Mouse (Mus musculus) intestine, embryonic 16.5 days (tissue): ENCODE results near the gene Endov. TPM values are rescaled to one million over a fixed set of nuclear protein-coding genes. Genes with fewer than 3 reads are reported as not detected.

Source experiments
- ATAC-seq: fragments of 200-750 bp; cut with Nextera tagmentation; 2 replicates; pipeline ENCODE4 v1.8.0; 2017; ENCODE audit warnings: moderate TSS enrichment, moderate library complexity
- H3K27ac ChIP-seq: fragments of 300-500 bp; sonication (generic); 2 replicates; pipeline ENCODE4 v1.5.1; 2014; ENCODE audit warnings: mild to moderate bottlenecking, low read length
- H3K27me3 ChIP-seq: fragments of 300-500 bp; sonication (generic); replicated peaks from 2 replicates; pipeline ENCODE4 v1.6.1; 2014; ENCODE audit warnings: low read length, control low read depth, mixed read lengths; ENCODE audit not compliant: control insufficient read depth, insufficient read depth
- H3K36me3 ChIP-seq: fragments of 300-500 bp; sonication (generic); 2 replicates; pipeline ENCODE4 v1.6.1; 2014; ENCODE audit warnings: low read length, control low read depth; ENCODE audit not compliant: control insufficient read depth, insufficient read depth
- H3K4me1 ChIP-seq: fragments of 300-500 bp; sonication (generic); 2 replicates; pipeline ENCODE4 v1.6.1; 2014; ENCODE audit warnings: low read length, control low read depth, mixed read lengths; ENCODE audit not compliant: control insufficient read depth, insufficient read depth
- H3K4me2 ChIP-seq: fragments of 300-500 bp; sonication (generic); 2 replicates; pipeline ENCODE4 v1.6.1; 2014; ENCODE audit warnings: low read depth, low read length, control low read depth
- H3K4me3 ChIP-seq: fragments of 300-500 bp; sonication (generic); 2 replicates; pipeline ENCODE4 v1.5.1; 2014; ENCODE audit warnings: mild to moderate bottlenecking, low read length
- H3K9ac ChIP-seq: fragments of 300-500 bp; sonication (generic); 2 replicates; pipeline ENCODE4 v1.6.1; 2014; ENCODE audit warnings: low read depth, low read length
- H3K9me3 ChIP-seq: fragments of 300-500 bp; sonication (generic); 2 replicates; pipeline ENCODE4 v1.6.1; 2016; ENCODE audit warnings: low read length, control low read depth; ENCODE audit not compliant: control insufficient read depth
- WGBS: fragments of 180-500 bp; shearing (Covaris S2); extraction: QIAGEN DNeasy Blood & Tissue Kit; methylation state at CpG from one replicate; pipeline ENCODE4 v1.1.7; 2014; 5-methylcytosine and 5-hydroxymethylcytosine counted together
- polyA plus RNA-seq: library from polyadenylated mRNA; unstranded; fragments of >200 nt; fragmentation: Nextera tagmentation; extraction: Ambion mirVana; gene quantifications from 2 replicates; pipeline ENCODE4 v1.2.1, GENCODE M21; 2015

Gene Endov
- polyA plus RNA-seq, 1 experiment from 2014 or later: 15.1 TPM

- H3K27ac ChIP-seq: no peak overlapping the region
- no peaks in the 10 kb centered on the region for H3K36me3 ChIP-seq
- 6% methylated on average over 21 of the region's 21 CpGs for WGBS
- peaks cover 7% of the 10 kb centered on the region for H3K27me3 ChIP-seq
- peak overlapping the region; percentile 47 for H3K4me2 ChIP-seq
- no peak overlapping the region for H3K4me3 ChIP-seq
- no peaks in the 10 kb centered on the region for H3K9me3 ChIP-seq
- peaks cover 5% of the 10 kb centered on the region; the same call in 1 of the 2 replicates for H3K4me1 ChIP-seq
- ATAC-seq: no peak
- H3K9ac ChIP-seq: peak overlapping the region; percentile 30
Measured at GRCm38 (mm10) chr11:119514967-119515636, 24.0 kb downstream of the Endov start.

GRCm38 (mm10) chr11:119515823-119516676 lies 24.9 kb downstream of the Endov start:
- 77% methylated on average over 16 of the region's 16 CpGs for WGBS
- Histone ChIP-seq H3K4me3 (no peak overlapping the region), H3K9me3 (no peaks in the 10 kb centered on the region), H3K4me1 (peaks cover 13% of the 10 kb centered on the region; the same call in 1 of the 2 replicates), H3K27me3 (peaks cover 7% of the 10 kb centered on the region), H3K27ac (no peak overlapping the region), H3K36me3 (no peaks in the 10 kb centered on the region), H3K9ac (no peak overlapping the region), H3K4me2 (no peak overlapping the region)
- ATAC-seq: no peak

GRCm38 (mm10) chr11:119516677-119517361 lies 25.7 kb downstream of the Endov start:
- H3K27me3 ChIP-seq: peaks cover 7% of the 10 kb centered on the region
- no peak overlapping the region for H3K9ac ChIP-seq
- peak; percentile 32; the same call in 1 of the 2 replicates for ATAC-seq
- H3K4me3 ChIP-seq: no peak overlapping the region
- H3K4me1 ChIP-seq: peaks cover 13% of the 10 kb centered on the region; the same call in 1 of the 2 replicates
- no peak overlapping the region for H3K4me2 ChIP-seq
- 67% methylated on average over 12 of the region's 12 CpGs for WGBS
- no peaks in the 10 kb centered on the region for H3K36me3 ChIP-seq
- H3K27ac ChIP-seq: no peak overlapping the region
- H3K9me3 ChIP-seq: no peaks in the 10 kb centered on the region

- peaks cover 7% of the 10 kb centered on the region for H3K27me3 ChIP-seq
- ATAC-seq: no peak
- 100% methylated on average over 1 of the region's 1 CpGs for WGBS
- no peak overlapping the region for H3K4me3 ChIP-seq
- H3K36me3 ChIP-seq: no peaks in the 10 kb centered on the region
- no peak overlapping the region for H3K27ac ChIP-seq
- H3K9me3 ChIP-seq: no peaks in the 10 kb centered on the region
- H3K4me1 ChIP-seq: peaks cover 13% of the 10 kb centered on the region; the same call in 1 of the 2 replicates
- H3K4me2 ChIP-seq: no peak overlapping the region
- H3K9ac ChIP-seq: no peak overlapping the region
Measured at GRCm38 (mm10) chr11:119519387-119519786, 28.2 kb downstream of the Endov start.

GRCm38 (mm10) chr11:119520005-119520712 lies 29.0 kb downstream of the Endov start:
- Histone ChIP-seq H3K4me3 (no peak overlapping the region), H3K27ac (no peak overlapping the region), H3K4me1 (peaks cover 9% of the 10 kb centered on the region; the same call in 1 of the 2 replicates), H3K36me3 (no peaks in the 10 kb centered on the region), H3K4me2 (no peak overlapping the region), H3K9me3 (no peaks in the 10 kb centered on the region), H3K9ac (no peak overlapping the region; the same call in 1 of the 2 replicates), H3K27me3 (peaks cover 4% of the 10 kb centered on the region; the same call in 1 of the 2 replicates)
- 38% methylated on average over 5 of the region's 5 CpGs for WGBS
- ATAC-seq: no peak

GRCm38 (mm10) chr11:119520713-119521063 lies 29.5 kb downstream of the Endov start:
- Histone ChIP-seq H3K4me3 (no peak overlapping the region), H3K36me3 (no peaks in the 10 kb centered on the region), H3K4me2 (no peak overlapping the region), H3K27ac (no peak overlapping the region), H3K9ac (no peak overlapping the region; the same call in 1 of the 2 replicates), H3K9me3 (no peaks in the 10 kb centered on the region), H3K4me1 (peaks cover 8% of the 10 kb centered on the region; the same call in 1 of the 2 replicates), H3K27me3 (no peaks in the 10 kb centered on the region; the same call in 1 of the 2 replicates)
- 0 out of 2 replicates have a peak, but pooled peaks have one; percentile 22 for ATAC-seq

- Histone ChIP-seq H3K4me2 (no peak overlapping the region), H3K36me3 (no peaks in the 10 kb centered on the region), H3K4me3 (no peak overlapping the region), H3K27me3 (no peaks in the 10 kb centered on the region), H3K4me1 (peaks cover 8% of the 10 kb centered on the region; the same call in 1 of the 2 replicates), H3K9ac (no peak overlapping the region), H3K27ac (no peak overlapping the region), H3K9me3 (no peaks in the 10 kb centered on the region)
- 84% methylated on average over 6 of the region's 6 CpGs for WGBS
- ATAC-seq: no peak
Measured at GRCm38 (mm10) chr11:119521920-119522710, 31.0 kb downstream of the Endov start.

GRCm38 (mm10) chr11:119522779-119523178 lies 31.6 kb downstream of the Endov start:
- Histone ChIP-seq H3K36me3 (no peaks in the 10 kb centered on the region), H3K27ac (no peak overlapping the region), H3K4me3 (no peak overlapping the region), H3K9me3 (no peaks in the 10 kb centered on the region), H3K27me3 (no peaks in the 10 kb centered on the region), H3K4me2 (no peak overlapping the region), H3K9ac (no peak overlapping the region), H3K4me1 (peaks cover 8% of the 10 kb centered on the region; the same call in 1 of the 2 replicates)
- ATAC-seq: no peak
- WGBS: 68% methylated on average over 8 of the region's 8 CpGs
